Mouse (Mus musculus) kidney, adult 8-10 months (tissue): ENCODE results near the gene Hist1h1d.
A peak's percentile ranks its signal among the peaks of the same experiment; 100 is the strongest.

ENCODE experiments used
- DNase-seq, 2 experiments: peaks; one replicate each; pipeline ENCODE4 v3.0.0; 2022

The Hist1h1d gene

DNA sequence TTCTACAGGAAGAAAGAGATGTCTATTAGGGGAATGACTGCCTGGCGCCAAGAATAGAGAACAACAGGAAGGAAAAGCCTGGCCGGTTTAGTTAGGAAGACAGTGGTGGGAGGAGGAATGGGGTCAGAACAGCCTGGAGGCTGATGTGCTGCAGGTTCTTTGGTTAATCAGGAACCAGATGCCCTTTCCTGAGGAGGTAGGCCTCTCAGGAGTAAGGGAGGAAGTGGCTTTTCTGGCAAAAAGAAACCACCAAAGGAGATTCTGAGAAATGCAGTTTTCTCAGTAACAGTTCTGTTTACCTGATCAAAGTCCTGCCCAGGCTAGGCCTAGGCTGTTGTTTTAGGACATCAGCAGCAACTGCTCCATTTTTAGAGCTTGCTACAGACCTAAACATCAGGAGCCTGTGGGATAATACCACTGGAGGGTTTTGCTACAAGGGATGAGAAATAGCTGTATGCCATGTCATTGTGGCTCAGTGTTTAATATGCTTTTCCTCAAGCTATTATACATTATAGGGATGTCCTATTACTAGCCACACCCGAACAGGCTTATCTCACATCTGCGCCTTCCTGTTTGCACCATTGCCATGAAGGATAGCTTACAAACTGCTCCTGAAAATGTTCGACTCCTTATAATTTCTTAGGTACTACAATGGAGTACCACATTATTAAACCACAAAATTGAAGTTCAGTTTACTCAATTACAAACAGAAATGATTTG lies 40.1 kb downstream of the Hist1h1d start:
- DNase-seq, result peak in 1 of 2 experiments; percentile 29

DNA sequence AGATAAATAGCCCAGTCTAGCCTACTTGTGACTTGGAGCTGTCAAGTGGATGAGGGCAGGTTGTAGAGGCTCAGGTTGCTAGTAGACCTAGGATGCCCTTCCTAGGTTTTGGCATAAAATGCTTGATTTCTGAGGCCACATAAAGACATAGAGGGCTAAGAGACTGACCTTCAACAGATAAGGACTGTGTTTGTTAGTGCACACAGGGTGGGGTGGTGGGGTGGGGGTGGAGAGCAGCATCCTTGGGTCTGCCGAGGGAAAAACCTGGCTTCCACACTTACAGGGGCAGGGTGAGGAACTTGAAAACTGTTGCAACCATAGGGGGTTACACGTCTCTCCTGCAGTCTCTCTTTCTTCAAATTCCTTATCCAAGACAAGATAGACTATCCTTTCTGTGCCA lies 42.1 kb downstream of the Hist1h1d start:
- no peak for DNase-seq

DNA sequence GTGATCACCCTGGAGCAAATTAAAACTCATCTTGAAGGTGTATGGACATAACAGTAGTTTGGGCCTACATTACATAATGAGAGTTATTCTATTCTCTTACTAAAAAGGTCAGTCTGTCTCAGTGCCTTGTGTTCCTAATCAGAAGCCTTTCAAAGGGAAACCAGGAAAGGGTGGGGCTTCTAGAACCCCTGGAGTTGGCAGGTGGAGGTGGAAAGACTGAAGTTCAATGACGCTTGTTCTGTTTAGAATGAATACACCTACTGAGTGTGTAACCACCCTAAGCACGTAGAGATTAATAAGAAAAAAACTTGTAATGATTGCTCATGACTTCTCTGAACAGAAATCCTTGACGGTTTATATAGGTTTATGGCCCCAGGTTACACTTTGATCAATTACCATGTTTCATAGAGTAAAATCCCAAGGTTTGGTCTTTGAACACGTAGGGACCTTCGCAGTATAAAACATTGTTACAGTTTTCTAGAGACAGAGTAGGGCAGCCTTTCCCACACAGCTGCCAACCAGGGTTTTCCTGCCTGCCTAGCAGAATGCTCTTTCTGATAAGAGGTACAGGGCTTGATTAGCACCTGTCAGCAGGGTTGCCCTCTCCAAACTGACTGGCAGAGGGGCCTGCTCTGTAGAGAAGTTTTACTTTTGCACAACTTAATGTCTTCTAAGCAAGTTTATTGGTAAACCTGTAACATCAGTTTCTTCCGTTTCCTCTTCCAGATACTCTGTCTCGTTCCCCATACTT lies 42.7 kb downstream of the Hist1h1d start:
- DNase-seq, result no peak

DNA sequence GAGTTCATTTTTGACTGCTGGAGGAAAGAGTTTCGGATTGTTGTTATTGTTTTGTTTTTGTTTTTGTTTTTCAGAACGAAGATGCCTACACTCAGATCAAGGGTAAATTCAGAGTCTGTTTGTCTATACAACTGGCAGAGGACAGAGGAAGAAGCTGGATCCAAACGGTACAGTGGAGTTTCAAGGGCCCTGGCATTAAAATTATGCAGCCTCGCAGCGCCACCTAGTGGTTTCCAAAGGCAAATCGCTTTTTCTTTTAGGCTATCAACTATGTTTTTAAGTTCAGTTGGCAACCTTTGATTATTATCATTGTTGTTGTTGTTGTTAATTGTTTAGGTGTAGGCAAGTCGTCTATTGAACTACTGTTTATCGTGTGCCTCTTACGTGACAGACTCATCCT lies 44.9 kb downstream of the Hist1h1d start:
- DNase-seq, result peak; percentile 47 to 76

DNA sequence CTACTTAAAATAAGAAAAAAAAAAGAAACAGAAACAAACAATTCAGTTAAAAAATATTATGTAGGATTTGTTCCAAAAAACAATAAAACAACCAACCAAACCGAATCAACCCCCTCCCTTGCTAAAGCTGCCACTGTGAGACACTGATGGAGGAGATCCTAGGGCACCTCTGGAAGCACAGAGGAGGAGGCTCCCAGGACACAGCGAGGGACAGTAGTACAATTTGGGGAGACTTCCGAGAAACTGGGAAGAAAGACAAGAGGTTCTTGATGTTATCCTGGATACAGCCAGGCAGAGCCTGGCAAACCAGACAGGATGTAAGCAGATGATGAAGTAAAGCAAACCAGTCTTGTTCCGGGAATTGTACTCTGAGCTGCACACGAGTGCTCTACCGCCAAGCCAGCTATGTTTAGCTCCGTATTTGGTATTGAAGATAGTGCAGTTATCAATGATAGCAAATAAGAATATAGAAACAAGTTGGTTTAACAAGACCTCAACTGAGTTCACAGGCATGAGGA lies 50.2 kb downstream of the Hist1h1d start:
- DNase-seq, result no peak

DNA sequence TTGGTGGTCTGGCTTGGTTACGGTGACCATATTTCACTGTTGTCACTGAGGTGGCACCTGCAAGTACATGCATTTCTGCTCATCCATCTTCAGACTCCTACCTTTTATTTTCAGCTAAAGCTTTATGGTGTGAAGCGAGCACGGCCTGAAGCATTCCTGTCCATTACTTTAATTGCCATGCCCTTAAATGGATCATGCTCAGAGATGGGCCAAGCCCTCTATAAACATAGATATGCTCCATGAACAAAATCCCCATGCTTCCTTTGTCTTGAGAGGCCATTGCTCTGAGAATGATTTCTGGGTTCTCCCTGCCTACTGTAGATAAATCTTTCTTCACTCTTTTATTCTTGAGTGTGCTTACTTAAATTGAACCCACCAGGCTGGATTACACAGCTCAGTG lies 51.4 kb downstream of the Hist1h1d start:
- no peak for DNase-seq

DNA sequence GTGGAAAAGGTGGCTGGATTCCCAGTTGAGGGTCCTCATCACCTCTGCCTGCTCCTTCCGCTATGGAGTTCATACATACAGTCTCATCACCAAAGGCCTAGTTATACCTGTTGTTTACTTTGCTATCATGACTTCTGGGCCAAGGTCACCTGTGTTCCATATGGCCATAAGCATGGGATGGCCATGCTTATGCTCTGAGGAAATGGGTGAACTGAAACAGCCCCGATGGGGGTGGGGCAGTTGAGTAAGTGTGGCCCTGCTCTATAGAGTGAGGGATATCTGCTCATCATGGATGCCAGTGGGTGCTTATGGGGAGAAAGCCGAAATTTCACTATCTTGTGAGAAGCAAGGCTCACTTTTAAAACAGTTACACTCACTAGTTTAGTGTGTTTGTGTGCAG lies 52.0 kb downstream of the Hist1h1d start:
- DNase-seq, result no peak

DNA sequence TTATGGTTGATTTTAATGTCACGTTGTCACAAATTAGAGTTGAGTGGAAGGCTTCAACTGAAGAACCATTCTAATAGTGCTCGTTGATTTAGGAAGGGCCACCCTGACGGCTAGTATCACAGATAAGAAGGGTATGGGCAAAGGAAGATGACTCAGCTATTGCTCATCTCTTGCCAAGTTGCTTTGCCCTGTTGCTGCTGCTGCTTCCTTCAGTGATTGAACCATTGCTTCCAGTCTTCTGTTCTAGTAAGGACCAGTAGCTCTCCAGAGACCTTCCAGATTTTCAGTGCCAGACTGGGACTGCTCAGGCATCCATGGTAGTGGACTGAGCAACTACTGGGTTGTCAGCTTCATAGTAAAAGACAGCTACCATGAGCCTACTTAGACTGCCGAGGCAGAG lies 56.1 kb downstream of the Hist1h1d start:
- no peak for DNase-seq

DNA sequence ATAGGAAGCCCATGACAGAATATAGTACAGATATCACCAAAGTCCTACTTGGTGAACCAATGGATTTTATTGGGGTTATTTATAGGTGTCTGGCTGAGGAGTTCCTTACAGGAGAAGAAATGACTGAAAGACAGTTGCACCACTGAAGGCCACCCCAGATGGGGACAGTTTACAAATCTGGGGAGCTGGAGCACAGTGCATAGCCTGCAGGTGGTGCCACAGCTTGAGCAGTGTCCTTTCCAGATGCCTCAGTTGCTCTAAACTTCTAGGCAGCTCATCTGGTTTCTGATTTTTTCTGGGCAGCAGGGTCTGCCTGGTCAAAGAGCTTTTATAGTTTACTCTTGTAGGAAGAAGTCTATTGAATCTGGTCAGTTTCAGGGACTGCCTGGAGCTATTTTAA lies 56.8 kb downstream of the Hist1h1d start:
- DNase-seq, result no peak
